Mouse (Mus musculus) forebrain, embryonic 16.5 days (tissue): ENCODE measurements around the gene Rpl39. TPM values are rescaled to one million over a fixed set of nuclear protein-coding genes. Genes with fewer than 3 reads are reported as not detected.

Source experiments
- polyA plus RNA-seq: library from polyadenylated mRNA; unstranded; fragments of >200 nt; fragmentation: Nextera tagmentation; extraction: Ambion mirVana; gene quantifications from 2 replicates; pipeline ENCODE4 v1.2.1, GENCODE M21; 2015

Gene Rpl39
- polyA plus RNA-seq, 1 experiment from 2014 or later, result 261 TPM

Other genes starting within 250 kb of the Rpl39 start
- 109 and 112 TPM in 2 replicates for gene Ube2a, start 211.5 kb downstream of the Rpl39 start, polyA plus RNA-seq
- 25.2 and 30.8 TPM in 2 replicates for gene C330007P06Rik, start 211.3 kb downstream of the Rpl39 start, polyA plus RNA-seq
- gene Nkrf, start 182.5 kb downstream of the Rpl39 start, polyA plus RNA-seq, result 13.9 and 15.3 TPM in 2 replicates
- 60.8 and 62.7 TPM in 2 replicates for gene Sept6, start 93.6 kb downstream of the Rpl39 start, polyA plus RNA-seq
- gene Sowahd, start 36.6 kb downstream of the Rpl39 start, polyA plus RNA-seq, result not detected in 2 replicates
- gene Upf3b, start 24.9 kb upstream of the Rpl39 start, polyA plus RNA-seq, result 25.1 and 29.7 TPM in 2 replicates
- 17.4 and 21.3 TPM in 2 replicates for gene Nkap, start 41.4 kb upstream of the Rpl39 start, polyA plus RNA-seq
- gene Akap14, start 83.4 kb upstream of the Rpl39 start, polyA plus RNA-seq, result 0.15 TPM in 1 of 2 replicates, not detected in the other
- gene Ndufa1, start 105.8 kb upstream of the Rpl39 start, polyA plus RNA-seq, result 384 and 446 TPM in 2 replicates
- 15.7 TPM in 2 replicates for gene Rnf113a1, start 105.8 kb upstream of the Rpl39 start, polyA plus RNA-seq
- gene Gm9, start 125.6 kb upstream of the Rpl39 start, polyA plus RNA-seq, result not detected in 2 replicates
- gene Rhox1, start 136.9 kb upstream of the Rpl39 start, polyA plus RNA-seq, result not detected in 2 replicates
- gene Rhox2a, start 159.6 kb upstream of the Rpl39 start, polyA plus RNA-seq, result not detected in 2 replicates
- not detected in 2 replicates for gene Rhox3a, start 164.5 kb upstream of the Rpl39 start, polyA plus RNA-seq
- not detected in 2 replicates for gene Rhox4a, start 179.9 kb upstream of the Rpl39 start, polyA plus RNA-seq